Mouse (Mus musculus): ENCODE results near the gene Mcat. TPM values are rescaled to one million over a fixed set of nuclear protein-coding genes. Genes with fewer than 3 reads are reported as not detected.

The Mcat gene
- polyA plus RNA-seq, 1 experiment, result 25.0 TPM

GRCm38 (mm10) chr15:83565434-83565833, 1.8 kb upstream of the Mcat start:
- no peak for DNase-seq
- H3K27me3 ChIP-seq (ENCODE audit: control insufficient read depth, insufficient read depth, low read length), result no peaks in the 10 kb centered on the region
- WGBS, result 87% methylated on average over 3 of the region's 3 CpGs
- H3K4me3 ChIP-seq (replicated peaks; ENCODE audit: insufficient read depth, low read depth, low read length), result no peak overlapping the region
- no peaks in the 10 kb centered on the region for H3K4me1 ChIP-seq (ENCODE audit: control insufficient read depth, insufficient read depth, low read length)
- TF ChIP-seq CTCF (IDR thresholded peaks at IDR 0.05; ENCODE audit: borderline replicate concordance, insufficient read depth, low read depth, low read length) (no peak), POLR2A (IDR thresholded peaks at IDR 0.05; ENCODE audit: borderline replicate concordance, insufficient read depth, low read length) (no peak)
- H3K27ac ChIP-seq (ENCODE audit: insufficient read depth, low read length), result no peak overlapping the region

- no peak for DNase-seq
- no peaks in the 10 kb centered on the region for H3K4me1 ChIP-seq (ENCODE audit: control insufficient read depth, insufficient read depth, low read length)
- TF ChIP-seq CTCF (IDR thresholded peaks at IDR 0.05; ENCODE audit: borderline replicate concordance, insufficient read depth, low read depth, low read length) (no peak), POLR2A (IDR thresholded peaks at IDR 0.05; ENCODE audit: borderline replicate concordance, insufficient read depth, low read length) (no peak)
- 3% methylated on average over 27 of the region's 27 CpGs for WGBS
- no peaks in the 10 kb centered on the region for H3K27me3 ChIP-seq (ENCODE audit: control insufficient read depth, insufficient read depth, low read length)
- peak overlapping the region; percentile 23 for H3K4me3 ChIP-seq (replicated peaks; ENCODE audit: insufficient read depth, low read depth, low read length)
- no peak overlapping the region for H3K27ac ChIP-seq (ENCODE audit: insufficient read depth, low read length)
These were observed 467 bp upstream of the Mcat start for GRCm38 (mm10) chr15:83563857-83564651.

- Histone ChIP-seq H3K27me3 (ENCODE audit: control insufficient read depth, insufficient read depth, low read length) (no peaks in the 10 kb centered on the region), H3K27ac (ENCODE audit: insufficient read depth, low read length) (no peak overlapping the region), H3K4me3 (replicated peaks; ENCODE audit: insufficient read depth, low read depth, low read length) (no peak overlapping the region), H3K4me1 (ENCODE audit: control insufficient read depth, insufficient read depth, low read length) (no peaks in the 10 kb centered on the region)
- peak in 1 of 2 experiments; percentile 38 for DNase-seq
- TF ChIP-seq POLR2A (IDR thresholded peaks at IDR 0.05; ENCODE audit: borderline replicate concordance, insufficient read depth, low read length), result no peak
- no peak for TF ChIP-seq CTCF (IDR thresholded peaks at IDR 0.05; ENCODE audit: borderline replicate concordance, insufficient read depth, low read depth, low read length)
- 36% methylated on average over 15 of the region's 15 CpGs for WGBS
These were observed 839 bp downstream of the Mcat start for GRCm38 (mm10) chr15:83562626-83563270.

- no peaks in the 10 kb centered on the region for H3K4me1 ChIP-seq (ENCODE audit: control insufficient read depth, insufficient read depth, low read length)
- no peak for TF ChIP-seq CTCF (IDR thresholded peaks at IDR 0.05; ENCODE audit: borderline replicate concordance, insufficient read depth, low read depth, low read length)
- TF ChIP-seq POLR2A (IDR thresholded peaks at IDR 0.05; ENCODE audit: borderline replicate concordance, insufficient read depth, low read length), result no peak
- WGBS, result 50% methylated on average over 5 of the region's 5 CpGs
- H3K4me3 ChIP-seq (replicated peaks; ENCODE audit: insufficient read depth, low read depth, low read length), result no peak overlapping the region
- H3K27ac ChIP-seq (ENCODE audit: insufficient read depth, low read length), result no peak overlapping the region
- H3K27me3 ChIP-seq (ENCODE audit: control insufficient read depth, insufficient read depth, low read length), result no peaks in the 10 kb centered on the region
- DNase-seq, result no peak
These were observed 2.6 kb downstream of the Mcat start for GRCm38 (mm10) chr15:83560941-83561477.

- peaks cover 3% of the 10 kb centered on the region for H3K4me1 ChIP-seq (ENCODE audit: control insufficient read depth, insufficient read depth, low read length)
- TF ChIP-seq CTCF (IDR thresholded peaks at IDR 0.05; ENCODE audit: borderline replicate concordance, insufficient read depth, low read depth, low read length) (no peak), POLR2A (IDR thresholded peaks at IDR 0.05; ENCODE audit: borderline replicate concordance, insufficient read depth, low read length) (peak; percentile 94)
- H3K27ac ChIP-seq (ENCODE audit: insufficient read depth, low read length), result peak overlapping the region; percentile 88
- H3K4me3 ChIP-seq (replicated peaks; ENCODE audit: insufficient read depth, low read depth, low read length), result peak overlapping the region; percentile 73
- peak; percentile 87 to 90 for DNase-seq
- WGBS, result under 1% methylated on average over 74 of the region's 74 CpGs
- H3K27me3 ChIP-seq (ENCODE audit: control insufficient read depth, insufficient read depth, low read length), result no peaks in the 10 kb centered on the region
These were observed 8.2 kb downstream of the Mcat start for GRCm38 (mm10) chr15:83555161-83555974.

GRCm38 (mm10) chr15:83553831-83554230, 9.8 kb downstream of the Mcat start:
- no peak for TF ChIP-seq POLR2A (IDR thresholded peaks at IDR 0.05; ENCODE audit: borderline replicate concordance, insufficient read depth, low read length)
- no peak for TF ChIP-seq CTCF (IDR thresholded peaks at IDR 0.05; ENCODE audit: borderline replicate concordance, insufficient read depth, low read depth, low read length)

GRCm38 (mm10) chr15:83550137-83550536, 13.4 kb downstream of the Mcat start:
- H3K4me3 ChIP-seq (replicated peaks; ENCODE audit: insufficient read depth, low read depth, low read length), result no peak overlapping the region
- peaks cover 7% of the 10 kb centered on the region for H3K4me1 ChIP-seq (ENCODE audit: control insufficient read depth, insufficient read depth, low read length)
- WGBS, result 71% methylated on average over 2 of the region's 2 CpGs
- TF ChIP-seq POLR2A (IDR thresholded peaks at IDR 0.05; ENCODE audit: borderline replicate concordance, insufficient read depth, low read length) (no peak), CTCF (IDR thresholded peaks at IDR 0.05; ENCODE audit: borderline replicate concordance, insufficient read depth, low read depth, low read length) (no peak)
- no peaks in the 10 kb centered on the region for H3K27me3 ChIP-seq (ENCODE audit: control insufficient read depth, insufficient read depth, low read length)
- peak in 1 of 2 experiments; percentile 39 for DNase-seq
- no peak overlapping the region for H3K27ac ChIP-seq (ENCODE audit: insufficient read depth, low read length)

More at GRCm38 (mm10) chr15:83553831-83554230, 9.8 kb downstream of the Mcat start:
- DNase-seq, result no peak
- Histone ChIP-seq H3K27me3 (ENCODE audit: control insufficient read depth, insufficient read depth, low read length) (no peaks in the 10 kb centered on the region), H3K27ac (ENCODE audit: insufficient read depth, low read length) (no peak overlapping the region), H3K4me3 (replicated peaks; ENCODE audit: insufficient read depth, low read depth, low read length) (no peak overlapping the region), H3K4me1 (ENCODE audit: control insufficient read depth, insufficient read depth, low read length) (peaks cover 7% of the 10 kb centered on the region)
